Mouse (Mus musculus) limb, embryonic 10.5 days (tissue): ENCODE measurements at regions not wholly inside any gene's neighbourhood (a gene's known extent, or its start where the extent isn't known, plus 50 kb on each side); places are given as distances from the start of the nearest gene placed in this dataset.

Experiments
- DNase-seq: peaks from one replicate; pipeline ENCODE4 v3.0.0-alpha.2; 2017; ENCODE audit warnings: low spot score
- H3K27ac ChIP-seq: fragments of 300-500 bp; sonication (generic); 2 replicates; pipeline ENCODE4 v1.5.1; 2016; ENCODE audit warnings: mild to moderate bottlenecking
- H3K27me3 ChIP-seq: fragments of 300-500 bp; sonication (generic); 2 replicates; pipeline ENCODE4 v1.6.1; 2016; ENCODE audit warnings: low read depth, mild to moderate bottlenecking; ENCODE audit not compliant: poor library complexity, severe bottlenecking
- H3K36me3 ChIP-seq: fragments of 300-500 bp; sonication (generic); 2 replicates; pipeline ENCODE4 v1.6.1; 2016; ENCODE audit warnings: mild to moderate bottlenecking, moderate library complexity
- H3K4me1 ChIP-seq: fragments of 300-500 bp; sonication (generic); 2 replicates; pipeline ENCODE4 v1.6.1; 2016
- H3K4me3 ChIP-seq: fragments of 300-500 bp; sonication (generic); 2 replicates; pipeline ENCODE4 v1.5.1; 2016; ENCODE audit warnings: mild to moderate bottlenecking, moderate library complexity
- H3K9me3 ChIP-seq: fragments of 300-500 bp; sonication (generic); replicated peaks from 2 replicates; pipeline ENCODE4 v1.6.1; 2016; ENCODE audit warnings: mild to moderate bottlenecking
- WGBS: fragments of 180-500 bp; shearing (Covaris S2); methylation state at CpG from one replicate; pipeline ENCODE4 v1.1.7; 2016; 5-methylcytosine and 5-hydroxymethylcytosine counted together

- Histone ChIP-seq H3K9me3 (no peaks in the 10 kb centered on the region), H3K27me3 (peaks cover 36% of the 10 kb centered on the region), H3K27ac (peak overlapping the region; percentile 87), H3K4me3 (peak overlapping the region; percentile 43), H3K4me1 (peaks cover 47% of the 10 kb centered on the region), H3K36me3 (no peaks in the 10 kb centered on the region)
- DNase-seq = peak; percentile 84
- WGBS = 1% methylated on average over 23 of the region's 23 CpGs
These were observed 100.7 kb downstream of the Chic2 start for GRCm38 (mm10) chr5:74943737-74944403.

- under 1% methylated on average over 13 of the region's 13 CpGs for WGBS
- peak overlapping the region; percentile 69 for H3K27ac ChIP-seq
- DNase-seq = peak; percentile 71
- H3K36me3 ChIP-seq = no peaks in the 10 kb centered on the region
- H3K4me1 ChIP-seq = peaks cover 62% of the 10 kb centered on the region
- peaks cover 27% of the 10 kb centered on the region for H3K27me3 ChIP-seq
- H3K4me3 ChIP-seq = peak overlapping the region; percentile 10
- no peaks in the 10 kb centered on the region for H3K9me3 ChIP-seq
These were observed 103.1 kb downstream of the Chic2 start for GRCm38 (mm10) chr5:74941426-74941825.

GRCm38 (mm10) chr5:74937416-74937940 is 107.1 kb downstream of the Chic2 start:
- no peaks in the 10 kb centered on the region for H3K9me3 ChIP-seq
- 50% methylated on average over 7 of the region's 7 CpGs for WGBS
- H3K4me3 ChIP-seq = no peak overlapping the region
- H3K27ac ChIP-seq = peak overlapping the region; percentile 56
- peaks cover 51% of the 10 kb centered on the region for H3K4me1 ChIP-seq
- DNase-seq = no peak
- peaks cover 12% of the 10 kb centered on the region for H3K27me3 ChIP-seq
- H3K36me3 ChIP-seq = no peaks in the 10 kb centered on the region

GRCm38 (mm10) chr5:74936087-74936486 is 108.5 kb downstream of the Chic2 start:
- 86% methylated on average over 5 of the region's 5 CpGs for WGBS
- no peaks in the 10 kb centered on the region for H3K9me3 ChIP-seq
- H3K36me3 ChIP-seq = no peaks in the 10 kb centered on the region
- H3K27ac ChIP-seq = peak overlapping the region; percentile 51; the same call in 1 of the 2 replicates
- peaks cover 12% of the 10 kb centered on the region for H3K27me3 ChIP-seq
- H3K4me1 ChIP-seq = peaks cover 49% of the 10 kb centered on the region
- no peak overlapping the region for H3K4me3 ChIP-seq
- DNase-seq = no peak

GRCm38 (mm10) chr5:74935676-74936075 is 108.9 kb downstream of the Chic2 start:
- Histone ChIP-seq H3K27ac (no peak overlapping the region), H3K4me3 (no peak overlapping the region), H3K4me1 (peaks cover 45% of the 10 kb centered on the region), H3K27me3 (peaks cover 11% of the 10 kb centered on the region), H3K9me3 (no peaks in the 10 kb centered on the region), H3K36me3 (no peaks in the 10 kb centered on the region)
- WGBS = 87% methylated on average over 8 of the region's 8 CpGs
- DNase-seq = no peak

- DNase-seq = no peak
- 92% methylated on average over 3 of the region's 3 CpGs for WGBS
- no peaks in the 10 kb centered on the region for H3K36me3 ChIP-seq
These were observed 111.3 kb downstream of the Chic2 start for GRCm38 (mm10) chr5:74933276-74933675.

GRCm38 (mm10) chr5:74932206-74932605 is 112.4 kb downstream of the Chic2 start:
- DNase-seq = no peak
- Histone ChIP-seq H3K9me3 (no peaks in the 10 kb centered on the region), H3K27me3 (no peaks in the 10 kb centered on the region), H3K4me3 (no peak overlapping the region), H3K27ac (0 out of 2 replicates have a peak overlapping the region, but pooled peaks have one; percentile 11), H3K4me1 (peaks cover 21% of the 10 kb centered on the region), H3K36me3 (no peaks in the 10 kb centered on the region)
- 72% methylated on average over 13 of the region's 13 CpGs for WGBS

More at GRCm38 (mm10) chr5:74933276-74933675, 111.3 kb downstream of the Chic2 start:
- peaks cover 32% of the 10 kb centered on the region for H3K4me1 ChIP-seq
- no peaks in the 10 kb centered on the region for H3K9me3 ChIP-seq
- no peak overlapping the region for H3K27ac ChIP-seq
- no peaks in the 10 kb centered on the region for H3K27me3 ChIP-seq
- H3K4me3 ChIP-seq = no peak overlapping the region

GRCm38 (mm10) chr5:74931765-74932164 is 112.8 kb downstream of the Chic2 start:
- Histone ChIP-seq H3K4me3 (no peak overlapping the region), H3K4me1 (peaks cover 21% of the 10 kb centered on the region), H3K27ac (peak overlapping the region; percentile 11; the same call in 1 of the 2 replicates), H3K36me3 (no peaks in the 10 kb centered on the region), H3K9me3 (no peaks in the 10 kb centered on the region), H3K27me3 (no peaks in the 10 kb centered on the region)
- no peak for DNase-seq
- 43% methylated on average over 12 of the region's 12 CpGs for WGBS

- Histone ChIP-seq H3K4me1 (peaks cover 26% of the 10 kb centered on the region), H3K27ac (no peak overlapping the region), H3K4me3 (no peak overlapping the region), H3K27me3 (0 out of 2 replicates have a peak, but pooled peaks cover 6% of the 10 kb centered on the region), H3K36me3 (no peaks in the 10 kb centered on the region), H3K9me3 (no peaks in the 10 kb centered on the region)
- 87% methylated on average over 2 of the region's 2 CpGs for WGBS
- DNase-seq = no peak
These were observed 117.0 kb downstream of the Chic2 start for GRCm38 (mm10) chr5:74927543-74927942.

GRCm38 (mm10) chr5:74925769-74926168 is 118.8 kb downstream of the Chic2 start:
- no peak overlapping the region for H3K4me3 ChIP-seq
- H3K27me3 ChIP-seq = 0 out of 2 replicates have a peak, but pooled peaks cover 6% of the 10 kb centered on the region
- no peak for DNase-seq
- 90% methylated on average over 10 of the region's 10 CpGs for WGBS
- no peak overlapping the region for H3K27ac ChIP-seq
- H3K9me3 ChIP-seq = no peaks in the 10 kb centered on the region
- H3K36me3 ChIP-seq = no peaks in the 10 kb centered on the region
- H3K4me1 ChIP-seq = peaks cover 19% of the 10 kb centered on the region

- Histone ChIP-seq H3K4me1 (peaks cover 29% of the 10 kb centered on the region), H3K27ac (no peak overlapping the region; the same call in 1 of the 2 replicates), H3K36me3 (no peaks in the 10 kb centered on the region), H3K4me3 (no peak overlapping the region), H3K27me3 (0 out of 2 replicates have a peak, but pooled peaks cover 6% of the 10 kb centered on the region), H3K9me3 (no peaks in the 10 kb centered on the region)
- 88% methylated on average over 4 of the region's 4 CpGs for WGBS
- DNase-seq = no peak
These were observed 120.5 kb downstream of the Chic2 start for GRCm38 (mm10) chr5:74924031-74924533.

- WGBS = 80% methylated on average over 2 of the region's 2 CpGs
- no peak overlapping the region for H3K27ac ChIP-seq
- H3K9me3 ChIP-seq = no peaks in the 10 kb centered on the region
- no peaks in the 10 kb centered on the region for H3K36me3 ChIP-seq
- no peak for DNase-seq
- 0 out of 2 replicates have a peak, but pooled peaks cover 6% of the 10 kb centered on the region for H3K27me3 ChIP-seq
- no peak overlapping the region for H3K4me3 ChIP-seq
- peaks cover 29% of the 10 kb centered on the region for H3K4me1 ChIP-seq
These were observed 121.2 kb downstream of the Chic2 start for GRCm38 (mm10) chr5:74923337-74923736.

GRCm38 (mm10) chr5:74922881-74923280 is 121.7 kb downstream of the Chic2 start:
- Histone ChIP-seq H3K27me3 (0 out of 2 replicates have a peak, but pooled peaks cover 6% of the 10 kb centered on the region), H3K4me1 (peaks cover 29% of the 10 kb centered on the region), H3K9me3 (no peaks in the 10 kb centered on the region), H3K36me3 (no peaks in the 10 kb centered on the region), H3K27ac (no peak overlapping the region), H3K4me3 (no peak overlapping the region)
- 85% methylated on average over 6 of the region's 6 CpGs for whole genome bisulfite sequencing
- no peak for DNase-seq
